Mouse (Mus musculus) embryonic facial prominence, embryonic 11.5 days (tissue): ENCODE data around the gene Atg16l2. TPM values are rescaled to one million over a fixed set of nuclear protein-coding genes. Genes with fewer than 3 reads are reported as not detected.

ENCODE experiments used
- ATAC-seq: fragments of 200-750 bp; cut with Nextera tagmentation; replicated peaks from 2 replicates; pipeline ENCODE4 v1.8.0; 2017; ENCODE audit warnings: low read depth; ENCODE audit not compliant: insufficient number of reproducible peaks, low FRiP score, low TSS enrichment
- DNase-seq: peaks from one replicate; pipeline ENCODE4 v3.0.0-alpha.2; 2015; ENCODE audit warnings: low spot score
- H3K27ac ChIP-seq: fragments of 300-500 bp; sonication (generic); replicated peaks from 2 replicates; pipeline ENCODE4 v1.5.1; 2014; ENCODE audit warnings: mild to moderate bottlenecking, low read depth, low read length, control low read depth
- H3K27me3 ChIP-seq: fragments of 300-500 bp; sonication (generic); 2 replicates; pipeline ENCODE4 v1.6.1; 2014; ENCODE audit warnings: mild to moderate bottlenecking, low read length, moderate library complexity, mixed read lengths; ENCODE audit not compliant: control insufficient read depth, insufficient read depth
- H3K36me3 ChIP-seq: fragments of 300-500 bp; sonication (generic); replicated peaks from 2 replicates; pipeline ENCODE4 v1.6.1; 2014; ENCODE audit warnings: low read depth, mild to moderate bottlenecking, low read length, moderate library complexity, mixed read lengths; ENCODE audit not compliant: control insufficient read depth, insufficient read depth
- H3K4me1 ChIP-seq: fragments of 300-500 bp; sonication (generic); 2 replicates; pipeline ENCODE4 v1.6.1; 2014; ENCODE audit warnings: low read length, mixed read lengths; ENCODE audit not compliant: control insufficient read depth, insufficient read depth
- H3K4me2 ChIP-seq: fragments of 300-500 bp; sonication (generic); 2 replicates; pipeline ENCODE4 v1.6.1; 2014; ENCODE audit warnings: low read depth, mild to moderate bottlenecking, control low read depth, low read length, moderate library complexity
- H3K4me3 ChIP-seq: fragments of 300-500 bp; sonication (generic); 2 replicates; pipeline ENCODE4 v1.5.1; 2014; ENCODE audit warnings: low read depth, low read length, control low read depth
- H3K9ac ChIP-seq: fragments of 300-500 bp; sonication (generic); replicated peaks from 2 replicates; pipeline ENCODE4 v1.6.1; 2014; ENCODE audit warnings: mild to moderate bottlenecking, control low read depth, low read length
- H3K9me3 ChIP-seq: fragments of 300-500 bp; sonication (generic); replicated peaks from 2 replicates; pipeline ENCODE4 v1.6.1; 2016; ENCODE audit warnings: mild to moderate bottlenecking, low read length, inconsistent platforms, mixed read lengths; ENCODE audit not compliant: control insufficient read depth
- WGBS: fragments of 180-500 bp; shearing (Covaris S2); extraction: QIAGEN DNeasy Blood & Tissue Kit; methylation state at CpG from one replicate; pipeline ENCODE4 v1.1.7; 2014; 5-methylcytosine and 5-hydroxymethylcytosine counted together
- polyA plus RNA-seq: library from polyadenylated mRNA; unstranded; fragments of >200 nt; fragmentation: Nextera tagmentation; extraction: Ambion mirVana; gene quantifications from 2 replicates; pipeline ENCODE4 v1.2.1, GENCODE M21; 2014

Gene Atg16l2
- polyA plus RNA-seq, 1 experiment from 2014 or later, result 7.3 TPM

GRCm38 (mm10) chr7:101296252-101297022, 5.6 kb downstream of the Atg16l2 start:
- Histone ChIP-seq H3K9me3 (no peaks in the 10 kb centered on the region), H3K9ac (peak overlapping the region; percentile 60), H3K27me3 (peaks cover 8% of the 10 kb centered on the region; the same call in 1 of the 2 replicates), H3K36me3 (no peaks in the 10 kb centered on the region), H3K4me2 (peak overlapping the region; percentile 74), H3K4me3 (peak overlapping the region; percentile 32), H3K4me1 (no peaks in the 10 kb centered on the region; the same call in 1 of the 2 replicates), H3K27ac (0 out of 2 replicates have a peak overlapping the region, but pooled peaks have one; percentile 35)
- ATAC-seq (peak; percentile 75), DNase-seq (peak; percentile 91)
- WGBS, result 9% methylated on average over 35 of the region's 35 CpGs

DNA sequence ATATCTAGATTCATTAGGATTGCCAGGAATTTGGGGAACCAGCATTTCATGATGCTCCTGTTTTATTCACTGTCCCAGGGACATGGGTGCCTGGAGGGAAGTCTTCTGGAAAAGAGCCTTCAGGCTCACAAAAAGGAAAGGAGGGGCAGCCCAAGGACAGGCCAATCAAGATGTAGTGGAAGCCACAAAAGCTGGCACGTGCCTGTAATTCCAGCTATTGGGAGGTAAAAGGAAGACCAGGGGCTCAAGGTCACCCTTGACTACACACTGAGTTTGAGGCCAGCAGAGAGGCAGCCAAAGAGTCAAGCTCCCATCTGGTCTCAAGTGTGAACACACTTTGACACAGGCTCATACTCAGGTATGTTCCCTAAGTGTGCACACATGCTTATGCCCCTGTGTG, 6.6 kb downstream of the Atg16l2 start:
- no peak overlapping the region for H3K9ac ChIP-seq
- no peak for ATAC-seq
- no peak overlapping the region for H3K4me3 ChIP-seq
- no peak overlapping the region for H3K4me2 ChIP-seq
- H3K27ac ChIP-seq, result no peak overlapping the region
- DNase-seq, result no peak
- WGBS, result 64% methylated on average over 1 of the region's 1 CpGs
- H3K36me3 ChIP-seq, result no peaks in the 10 kb centered on the region
- peaks cover 8% of the 10 kb centered on the region; the same call in 1 of the 2 replicates for H3K27me3 ChIP-seq
- no peaks in the 10 kb centered on the region for H3K9me3 ChIP-seq
- no peaks in the 10 kb centered on the region; the same call in 1 of the 2 replicates for H3K4me1 ChIP-seq

DNA sequence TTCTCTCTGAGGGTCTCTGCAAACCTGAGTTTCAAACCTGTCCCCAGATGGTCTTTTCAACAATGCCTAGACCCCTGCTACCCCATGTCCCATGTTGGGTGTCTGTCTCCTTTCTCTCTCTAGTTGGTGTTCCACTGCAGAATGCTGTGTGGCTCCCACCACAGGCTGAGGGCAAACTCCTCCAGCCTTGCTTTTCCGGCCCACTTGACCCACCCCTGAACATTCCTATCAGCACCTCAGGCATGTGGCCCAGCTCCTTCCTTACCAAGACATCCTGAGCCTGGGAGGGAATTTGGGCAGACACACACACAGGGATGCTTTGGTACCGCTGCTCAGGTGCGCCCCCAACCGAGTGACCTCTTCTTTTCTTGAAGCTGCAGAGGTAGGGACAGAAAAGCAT, 8.4 kb downstream of the Atg16l2 start:
- Histone ChIP-seq H3K27me3 (0 out of 2 replicates have a peak, but pooled peaks cover 4% of the 10 kb centered on the region), H3K4me3 (no peak overlapping the region), H3K9ac (no peak overlapping the region), H3K36me3 (no peaks in the 10 kb centered on the region), H3K4me2 (no peak overlapping the region), H3K9me3 (no peaks in the 10 kb centered on the region), H3K4me1 (no peaks in the 10 kb centered on the region; the same call in 1 of the 2 replicates), H3K27ac (no peak overlapping the region)
- 55% methylated on average over 4 of the region's 4 CpGs for WGBS
- no peak for DNase-seq
- no peak for ATAC-seq

DNA sequence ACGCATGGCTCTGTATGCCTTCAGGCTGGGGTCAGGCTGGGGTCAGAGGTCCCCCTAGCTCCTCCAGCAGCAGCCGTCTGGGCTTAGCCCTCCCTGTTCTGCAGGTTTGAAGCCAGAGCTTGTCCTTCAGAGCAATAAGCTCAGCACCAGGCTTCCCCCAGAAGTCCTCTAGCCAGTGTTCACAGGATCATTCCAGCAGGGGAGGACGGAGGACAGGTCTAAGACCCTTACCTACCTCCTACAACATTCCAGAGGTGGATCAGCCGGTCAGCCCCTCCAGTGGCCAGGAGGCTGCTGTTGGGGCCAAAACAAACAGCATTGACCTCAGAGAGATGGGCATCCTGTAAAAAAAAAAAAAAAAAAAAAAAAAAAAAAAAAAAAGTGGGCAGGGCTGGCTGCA, 8.9 kb downstream of the Atg16l2 start:
- Histone ChIP-seq H3K4me3 (no peak overlapping the region), H3K9ac (no peak overlapping the region), H3K36me3 (no peaks in the 10 kb centered on the region), H3K4me1 (no peaks in the 10 kb centered on the region; the same call in 1 of the 2 replicates), H3K27ac (no peak overlapping the region), H3K9me3 (no peaks in the 10 kb centered on the region), H3K27me3 (0 out of 2 replicates have a peak, but pooled peaks cover 4% of the 10 kb centered on the region), H3K4me2 (no peak overlapping the region)
- WGBS, result 46% methylated on average over 4 of the region's 4 CpGs
- DNase-seq (no peak), ATAC-seq (no peak)

- no peak overlapping the region for H3K4me3 ChIP-seq
- no peaks in the 10 kb centered on the region for H3K36me3 ChIP-seq
- ATAC-seq, result no peak
- 0 out of 2 replicates have a peak, but pooled peaks cover under 1% of the 10 kb centered on the region for H3K27me3 ChIP-seq
- no peak for DNase-seq
- H3K27ac ChIP-seq, result no peak overlapping the region
- no peaks in the 10 kb centered on the region; the same call in 1 of the 2 replicates for H3K4me1 ChIP-seq
- no peaks in the 10 kb centered on the region for H3K9me3 ChIP-seq
- 96% methylated on average over 1 of the region's 1 CpGs for WGBS
- no peak overlapping the region for H3K9ac ChIP-seq
- H3K4me2 ChIP-seq, result no peak overlapping the region
Observed at GRCm38 (mm10) chr7:101292696-101293095, 9.4 kb downstream of the Atg16l2 start.

GRCm38 (mm10) chr7:101292086-101292485, 10.0 kb downstream of the Atg16l2 start:
- no peak for DNase-seq
- Histone ChIP-seq H3K27me3 (no peaks in the 10 kb centered on the region), H3K4me1 (no peaks in the 10 kb centered on the region; the same call in 1 of the 2 replicates), H3K9ac (no peak overlapping the region), H3K9me3 (no peaks in the 10 kb centered on the region), H3K36me3 (no peaks in the 10 kb centered on the region), H3K27ac (no peak overlapping the region), H3K4me2 (no peak overlapping the region), H3K4me3 (no peak overlapping the region)
- no peak for ATAC-seq
- 62% methylated on average over 4 of the region's 4 CpGs for WGBS

- Histone ChIP-seq H3K27me3 (no peaks in the 10 kb centered on the region), H3K4me1 (no peaks in the 10 kb centered on the region; the same call in 1 of the 2 replicates), H3K9ac (no peak overlapping the region), H3K27ac (no peak overlapping the region), H3K4me2 (no peak overlapping the region), H3K4me3 (no peak overlapping the region), H3K9me3 (no peaks in the 10 kb centered on the region), H3K36me3 (no peaks in the 10 kb centered on the region)
- ATAC-seq (no peak), DNase-seq (no peak)
- 97% methylated on average over 8 of the region's 8 CpGs for WGBS
Observed at GRCm38 (mm10) chr7:101291641-101292040, 10.4 kb downstream of the Atg16l2 start.

GRCm38 (mm10) chr7:101291211-101291610, 10.8 kb downstream of the Atg16l2 start:
- no peak overlapping the region for H3K27ac ChIP-seq
- no peaks in the 10 kb centered on the region for H3K9me3 ChIP-seq
- H3K4me2 ChIP-seq, result no peak overlapping the region
- no peak overlapping the region for H3K4me3 ChIP-seq
- no peak for ATAC-seq
- H3K9ac ChIP-seq, result no peak overlapping the region
- no peaks in the 10 kb centered on the region for H3K4me1 ChIP-seq
- no peaks in the 10 kb centered on the region for H3K36me3 ChIP-seq
- DNase-seq, result no peak
- WGBS, result 86% methylated on average over 5 of the region's 5 CpGs
- no peaks in the 10 kb centered on the region for H3K27me3 ChIP-seq
